Mouse (Mus musculus): ENCODE results near the gene Ccne1.
"Not testable (repeated sequence)": the region's sequence is repeated elsewhere in the genome, so short reads cannot be mapped to it uniquely, and the experiment has no call there.

Ccne1 gene

GRCm38 (mm10) chr7:38107371-38108259 lies at the start of gene Ccne1:
TSS of gene Ccne1 (minus strand) at chr7:38107534.
- DNase-seq (ENCODE audit: low spot score), result peak; percentile 98

- DNase-seq (ENCODE audit: low spot score), result no peak
These were observed 48.5 kb upstream of the Ccne1 start for GRCm38 (mm10) chr7:38155829-38156228.

GRCm38 (mm10) chr7:38152571-38152970 lies 45.2 kb upstream of the Ccne1 start:
- DNase-seq (ENCODE audit: low spot score), result no peak

- DNase-seq (ENCODE audit: low spot score), result no peak
These were observed 44.5 kb upstream of the Ccne1 start for GRCm38 (mm10) chr7:38151706-38152312.

- no peak for DNase-seq (ENCODE audit: low spot score)
These were observed 40.1 kb upstream of the Ccne1 start for GRCm38 (mm10) chr7:38147477-38147876.

- peak; percentile 95 for DNase-seq (ENCODE audit: low spot score)
These were observed 34.6 kb upstream of the Ccne1 start for GRCm38 (mm10) chr7:38141747-38142545.

- no peak for DNase-seq (ENCODE audit: low spot score)
These were observed 33.0 kb upstream of the Ccne1 start for GRCm38 (mm10) chr7:38140324-38140723.

GRCm38 (mm10) chr7:38134471-38134870 lies 27.1 kb upstream of the Ccne1 start:
- DNase-seq (ENCODE audit: low spot score), result no peak

GRCm38 (mm10) chr7:38131186-38131585 lies 23.9 kb upstream of the Ccne1 start:
- peak; percentile 77 for DNase-seq (ENCODE audit: low spot score)

GRCm38 (mm10) chr7:38129986-38130729 lies 22.8 kb upstream of the Ccne1 start:
- DNase-seq (ENCODE audit: low spot score), result no peak

GRCm38 (mm10) chr7:38129491-38129890 lies 22.2 kb upstream of the Ccne1 start:
- no peak for DNase-seq (ENCODE audit: low spot score)

GRCm38 (mm10) chr7:38128256-38128655 lies 20.9 kb upstream of the Ccne1 start:
- not testable (repeated sequence) for DNase-seq (ENCODE audit: low spot score)

GRCm38 (mm10) chr7:38125565-38126159 lies 18.3 kb upstream of the Ccne1 start:
- DNase-seq (ENCODE audit: low spot score), result no peak

GRCm38 (mm10) chr7:38124164-38124563 lies 16.8 kb upstream of the Ccne1 start:
- DNase-seq (ENCODE audit: low spot score), result not testable (repeated sequence)

GRCm38 (mm10) chr7:38118594-38118993 lies 11.3 kb upstream of the Ccne1 start:
- no peak for DNase-seq (ENCODE audit: low spot score)

- no peak for DNase-seq (ENCODE audit: low spot score)
These were observed 5.1 kb upstream of the Ccne1 start for GRCm38 (mm10) chr7:38112451-38112850.

GRCm38 (mm10) chr7:38111996-38112395 lies 4.7 kb upstream of the Ccne1 start:
- DNase-seq (ENCODE audit: low spot score), result peak; percentile 56

GRCm38 (mm10) chr7:38108260-38108632 lies 912 bp upstream of the Ccne1 start:
- DNase-seq (ENCODE audit: low spot score), result no peak

- peak; percentile 52 for DNase-seq (ENCODE audit: low spot score)
These were observed 523 bp downstream of the Ccne1 start for GRCm38 (mm10) chr7:38106711-38107311.

GRCm38 (mm10) chr7:38105379-38105778 lies 2.0 kb downstream of the Ccne1 start:
- DNase-seq (ENCODE audit: low spot score), result no peak

- no peak for DNase-seq (ENCODE audit: low spot score)
These were observed 3.2 kb downstream of the Ccne1 start for GRCm38 (mm10) chr7:38104097-38104496.
